11 mouse cellular contexts compared by ENCODE assay signal in the genomic region with DNA sequence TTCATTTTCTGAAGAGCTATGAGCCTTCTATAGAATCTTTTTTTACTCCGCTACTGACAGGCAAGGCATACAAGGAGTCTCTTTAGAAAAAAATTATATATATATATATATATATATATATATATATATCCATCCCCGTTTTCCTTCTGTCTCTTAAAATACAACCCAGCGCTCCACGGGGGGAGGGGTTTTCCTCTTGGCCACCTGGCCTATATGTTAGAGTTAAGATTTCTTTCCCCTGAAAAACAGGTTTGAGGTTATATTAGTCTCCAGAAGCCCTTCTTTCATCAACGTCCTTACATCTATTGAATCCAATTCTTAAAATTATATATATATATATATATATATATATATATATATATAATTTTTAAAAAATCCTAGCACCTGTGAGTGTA. TPM values are rescaled to one million over a fixed set of nuclear protein-coding genes. Genes with fewer than 3 reads are reported as not detected.
A peak's percentile ranks its signal among the peaks of the same experiment; 100 is the strongest.
DNase-seq lines count a peak whose midpoint lies in the region; ATAC-seq lines count a peak whose summit lies in the region.
"Had no signal": no experiment of that assay in that cellular context is flagged by ENCODE, and none has a peak within 500 bp of the region (broad histone marks: within the 10 kb centered on the region; RNA-seq: fewer than 3 reads in every experiment).

No protein-coding gene starts in this region.

- no peak for ATAC-seq in neural tube, embryonic 11.5 days (ENCODE audit: insufficient read depth, low FRiP score, low TSS enrichment)
- no peak for ATAC-seq in hindbrain, embryonic 14.5 days (ENCODE audit: low FRiP score)
- ATAC-seq in neural tube, embryonic 15.5 days (ENCODE audit: low FRiP score) = no peak

- H3K27me3 ChIP-seq in neural tube, embryonic 11.5 days (ENCODE audit: control insufficient read depth, insufficient read depth, low read length) = peaks cover 16% of the 10 kb centered on the region
- H3K27me3 ChIP-seq in hindbrain, embryonic 14.5 days (ENCODE audit: control insufficient read depth, insufficient read depth, low read length) = no peaks in the 10 kb centered on the region
- no peaks in the 10 kb centered on the region for H3K27me3 ChIP-seq in neural tube, embryonic 15.5 days (replicated peaks)

- H3K27ac ChIP-seq in neural tube, embryonic 11.5 days (ENCODE audit: low read depth, low read length) = no peak overlapping the region
- peak overlapping the region; percentile 91 for H3K27ac ChIP-seq in hindbrain, embryonic 14.5 days
- peak overlapping the region; percentile 87 for H3K27ac ChIP-seq in neural tube, embryonic 15.5 days (replicated peaks)
- H3K27ac ChIP-seq: embryonic facial prominence, embryonic 12.5 days; lung, embryonic 15.5 days had no signal

- H3K4me2 ChIP-seq in neural tube, embryonic 11.5 days (ENCODE audit: low read depth) = peak overlapping the region; percentile 86
- H3K4me2 ChIP-seq in hindbrain, embryonic 14.5 days (replicated peaks) = peak overlapping the region; percentile 66
- peak overlapping the region; percentile 71 for H3K4me2 ChIP-seq in neural tube, embryonic 15.5 days

- H3K4me1 ChIP-seq in neural tube, embryonic 11.5 days (ENCODE audit: control insufficient read depth, insufficient read depth, low read length) = no peaks in the 10 kb centered on the region
- H3K4me1 ChIP-seq in hindbrain, embryonic 14.5 days (replicated peaks; ENCODE audit: control insufficient read depth, insufficient read depth, low read length) = peaks cover 18% of the 10 kb centered on the region
- peaks cover 20% of the 10 kb centered on the region for H3K4me1 ChIP-seq in neural tube, embryonic 15.5 days

- no peak overlapping the region for H3K4me3 ChIP-seq in neural tube, embryonic 11.5 days (ENCODE audit: low read depth, low read length)
- H3K4me3 ChIP-seq in hindbrain, embryonic 14.5 days (replicated peaks; ENCODE audit: low read length) = peak overlapping the region; percentile 67
- H3K4me3 ChIP-seq in neural tube, embryonic 15.5 days (replicated peaks) = peak overlapping the region; percentile 59

- H3K9me3 ChIP-seq in neural tube, embryonic 11.5 days (ENCODE audit: control insufficient read depth, low read length) = no peaks in the 10 kb centered on the region
- no peaks in the 10 kb centered on the region for H3K9me3 ChIP-seq in hindbrain, embryonic 14.5 days (ENCODE audit: control insufficient read depth, low read length)
- no peaks in the 10 kb centered on the region for H3K9me3 ChIP-seq in neural tube, embryonic 15.5 days (replicated peaks)
- H3K9me3 ChIP-seq: embryonic facial prominence, embryonic 12.5 days; G1E; lung, embryonic 15.5 days had no signal

- peak; percentile 35 to 44 for DNase-seq in cerebellum, postnatal 10 days
- DNase-seq in cerebellum, adult 11-12 months = no peak
- DNase-seq in neural tube, embryonic 11.5 days (ENCODE audit: low spot score) = no peak
- no peak for DNase-seq in neural tube, embryonic 10.5 days (ENCODE audit: extremely low spot score, low spot score)
- peak; percentile 57 for DNase-seq in hindbrain, embryonic 14.5 days (ENCODE audit: low spot score)
- DNase-seq in ovary, postnatal 14 days (ENCODE audit: low spot score) = no peak
- DNase-seq in adrenal gland, adult 2 months = no peak

- no peaks in the 10 kb centered on the region for H3K36me3 ChIP-seq in neural tube, embryonic 11.5 days (ENCODE audit: control insufficient read depth, insufficient read depth, low read length)
- H3K36me3 ChIP-seq in hindbrain, embryonic 14.5 days (replicated peaks; ENCODE audit: control insufficient read depth, insufficient read depth) = peaks cover 4% of the 10 kb centered on the region; the same call in 1 of the 2 replicates
- H3K36me3 ChIP-seq in neural tube, embryonic 15.5 days = no peaks in the 10 kb centered on the region
- H3K36me3 ChIP-seq: embryonic facial prominence, embryonic 12.5 days; G1E; lung, embryonic 15.5 days had no signal

- 32% methylated on average over 5 of the region's 5 CpGs for WGBS in neural tube, embryonic 11.5 days
- 28% methylated on average over 5 of the region's 5 CpGs for WGBS in hindbrain, embryonic 14.5 days
- WGBS in neural tube, embryonic 15.5 days = 25% methylated on average over 5 of the region's 5 CpGs

- H3K9ac ChIP-seq in neural tube, embryonic 11.5 days (ENCODE audit: low read length) = no peak overlapping the region
- peak overlapping the region; percentile 76 for H3K9ac ChIP-seq in hindbrain, embryonic 14.5 days
- peak overlapping the region; percentile 61 for H3K9ac ChIP-seq in neural tube, embryonic 15.5 days (replicated peaks)
- H3K9ac ChIP-seq: lung, embryonic 15.5 days had no signal

RNA-seq across cellular contexts. Expression of a gene that starts 1.6 kb away (rescaled TPM):
- 1.2 and 1.7 TPM in 2 replicates for polyA plus RNA-seq in neural tube, embryonic 11.5 days (2014; fragmentation: Nextera tagmentation; extraction: Ambion mirVana)
- polyA plus RNA-seq in hindbrain, embryonic 14.5 days (2014; fragmentation: Nextera tagmentation; extraction: Ambion mirVana) = 11.9 and 14.2 TPM in 2 replicates
- polyA plus RNA-seq in neural tube, embryonic 15.5 days (2015; fragmentation: Nextera tagmentation; extraction: Ambion mirVana) = 25.6 and 28.1 TPM in 2 replicates
- total RNA-seq in adrenal gland, adult 2 months (2021) = not detected
- polyA plus RNA-seq in adrenal gland, adult 2 months (2012; rRNA removed) = not detected in 2 replicates
- polyA plus RNA-seq: G1E had no signal

Comparison
In these comparisons a context has a peak if more than half of its experiments do, and no peak if none do; other contexts are left out.
1. DNase-seq: peak in cerebellum, postnatal 10 days (2 of 2) and hindbrain, embryonic 14.5 days (single experiment); none in cerebellum, adult 11-12 months (single experiment), neural tube, embryonic 11.5 days (single experiment), neural tube, embryonic 10.5 days (single experiment), ovary, postnatal 14 days (single experiment) and adrenal gland, adult 2 months (single experiment).
2. Peak in every context shown above with its lines, with median percentiles within 50 percentile points of each other: H3K4me2 ChIP-seq.